Mouse (Mus musculus): ENCODE measurements around the gene Mpg.

DNA sequence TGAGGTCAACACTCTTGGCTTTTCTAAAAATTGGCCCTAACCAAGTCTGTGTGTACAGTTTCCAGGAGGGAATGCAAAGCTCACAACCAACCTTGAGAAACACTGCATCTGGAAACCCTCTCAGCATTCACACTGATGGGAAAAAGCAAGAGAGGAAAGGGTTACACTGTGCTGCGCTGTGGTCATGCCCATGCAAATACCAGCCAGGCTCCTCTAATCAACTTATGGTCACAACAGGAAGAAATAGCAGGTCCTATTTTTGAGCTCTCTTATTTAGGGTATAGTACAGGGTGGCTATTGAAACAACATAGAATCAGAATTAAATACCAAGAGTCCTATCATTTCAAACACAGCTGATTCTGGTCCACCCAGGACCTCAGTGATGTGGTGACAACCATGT, 18.3 kb downstream of the Mpg start:
- TF ChIP-seq GATA1 (IDR thresholded peaks at IDR 0.05; ENCODE audit: borderline replicate concordance, low read length) (no peak), FLI1 (IDR thresholded peaks at IDR 0.05; ENCODE audit: low read length) (no peak)

Data from megakaryocyte, embryonic 14.5 days (primary cell).